Mouse (Mus musculus) small intestine, adult 10 weeks (tissue): ENCODE data around the gene Atp23. TPM values are rescaled to one million over a fixed set of nuclear protein-coding genes. Genes with fewer than 3 reads are reported as not detected.

Source experiments
- polyA plus RNA-seq: library from polyadenylated mRNA; stranded (reverse); fragments of 350-450 nt; fragmentation: Illumina TruSeq; extraction: RNeasy Lipid Tissue Mini Kit (QIAGEN cat#74804); gene quantifications from one replicate; pipeline ENCODE4 v1.2.3, GENCODE M21; 2014; ENCODE audit warnings: low replicate concordance

Gene Atp23
- polyA plus RNA-seq = 2.1 TPM

DNA sequence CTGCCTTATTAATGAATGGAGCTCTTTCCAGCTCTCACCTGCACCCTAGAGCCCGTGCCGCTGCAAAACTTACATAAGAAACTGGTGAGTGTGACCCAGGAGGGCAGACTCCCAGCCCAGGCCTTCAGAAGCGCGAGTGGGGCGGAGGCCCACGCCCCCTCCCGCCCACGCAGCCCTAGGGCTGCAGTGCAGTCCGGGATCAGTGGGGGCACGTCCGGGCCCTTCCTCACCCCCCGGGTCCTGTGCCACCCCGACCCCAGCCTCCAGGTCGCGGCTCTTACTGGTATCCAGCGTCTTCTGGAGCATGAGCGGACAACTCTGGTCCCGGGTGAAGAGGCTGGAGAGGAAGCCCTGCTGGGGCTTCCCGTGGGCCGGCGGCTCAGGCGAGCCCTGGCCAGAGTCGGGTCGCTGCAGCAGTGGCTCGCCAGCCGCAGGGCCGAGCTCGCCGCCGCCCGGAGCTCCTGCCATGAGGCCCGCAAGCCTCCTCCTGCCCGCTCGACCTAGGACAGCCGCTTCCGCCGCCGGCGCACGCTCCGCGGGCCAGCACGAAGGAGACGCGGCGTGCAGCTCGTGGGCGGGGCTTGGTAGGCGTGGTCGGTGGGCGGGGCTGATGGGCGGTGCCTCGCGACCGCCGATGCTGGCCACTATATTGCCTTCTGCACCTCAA lies at the start of gene Atp23:
Gene Atp23 (minus strand): TSS at position 535 of the 667 bp plus-strand sequence.

Other genes with a start within 250 kb of the Atp23 start
- 21.1 TPM for gene Ctdsp2, start 77.4 kb upstream of the Atp23 start, polyA plus RNA-seq
- gene Avil, start 99.4 kb upstream of the Atp23 start, polyA plus RNA-seq = 0.33 TPM
- gene Tsfm, start 129.5 kb upstream of the Atp23 start, polyA plus RNA-seq = 7.3 TPM
- 1.5 TPM for gene Mettl1, start 140.1 kb upstream of the Atp23 start, polyA plus RNA-seq
- gene Eef1akmt3, start 140.2 kb upstream of the Atp23 start, polyA plus RNA-seq = 0.56 TPM
- not detected for gene Cyp27b1, start 146.9 kb upstream of the Atp23 start, polyA plus RNA-seq
- gene March9, start 158.8 kb upstream of the Atp23 start, polyA plus RNA-seq = 0.45 TPM
- 7.9 TPM for gene Cdk4, start 162.2 kb upstream of the Atp23 start, polyA plus RNA-seq
- gene Tspan31, start 168.9 kb upstream of the Atp23 start, polyA plus RNA-seq = 40.0 TPM
- gene Agap2, start 173.9 kb upstream of the Atp23 start, polyA plus RNA-seq = not detected
- gene Os9, start 219.8 kb upstream of the Atp23 start, polyA plus RNA-seq = 7.4 TPM